Mouse (Mus musculus): ENCODE measurements at regions not wholly inside any gene's neighbourhood (a gene's known extent, or its start where the extent isn't known, plus 50 kb on each side); places are given as distances from the start of the nearest gene placed in this dataset.

DNA sequence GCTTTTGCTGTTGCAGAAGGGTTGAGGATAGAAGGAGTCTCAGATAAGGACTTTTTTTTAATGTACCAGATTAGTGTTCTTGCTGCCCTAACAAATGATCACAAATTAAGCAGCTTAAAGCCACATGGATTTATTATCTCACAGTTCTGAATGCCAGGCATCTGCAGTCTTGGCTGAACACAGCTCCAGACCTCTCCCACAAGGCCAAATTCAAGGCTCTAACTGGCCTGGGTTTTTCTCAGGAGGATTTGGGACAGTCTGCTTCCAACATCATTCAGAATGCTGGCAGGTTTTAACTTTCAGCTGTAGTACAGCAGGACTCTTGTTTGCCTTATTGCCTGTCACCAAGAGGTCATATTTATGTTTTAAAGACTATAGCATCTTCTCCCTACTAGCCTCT lies 329.7 kb upstream of the Chrm2 start:
- ChIA-PET CTCF (no interaction called here), POLR2A (no interaction called here)
- ATAC-seq, result no peak
- TF ChIP-seq CTCF (IDR thresholded peaks at IDR 0.05), result no peak
- in situ Hi-C loops (cut with MboI; ENCODE audit: low pct_unique_long_range_greater_than_20kb), result no loop called here
- H3K27me3 ChIP-seq, result no peaks in the 10 kb centered on the region
- DNase-seq (ENCODE audit: low read depth, low spot score), result no peak

DNA sequence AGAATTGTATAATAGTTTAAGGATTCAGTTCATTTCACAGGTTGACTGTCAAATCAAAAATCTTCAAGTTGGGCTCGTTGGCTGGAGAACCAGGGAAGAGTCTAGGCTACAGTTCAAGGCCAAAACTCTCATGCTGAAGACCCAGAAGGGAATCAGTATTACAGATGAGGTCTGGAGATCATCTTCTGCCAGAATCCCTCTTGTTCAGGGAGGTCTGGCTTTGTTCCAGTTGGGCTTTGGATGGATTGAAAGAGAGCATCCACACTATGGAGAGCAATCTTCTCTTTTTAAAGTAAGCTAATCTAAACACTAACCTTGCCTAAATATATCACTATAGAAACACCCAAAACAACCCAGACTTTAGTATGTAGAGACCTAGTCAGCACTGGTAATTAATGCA lies 327.5 kb upstream of the Chrm2 start:
- CTCF ChIA-PET, result no interaction called here
- in situ Hi-C loops (cut with MboI; ENCODE audit: low pct_unique_long_range_greater_than_20kb), result no loop called here
- no peak for ATAC-seq

DNA sequence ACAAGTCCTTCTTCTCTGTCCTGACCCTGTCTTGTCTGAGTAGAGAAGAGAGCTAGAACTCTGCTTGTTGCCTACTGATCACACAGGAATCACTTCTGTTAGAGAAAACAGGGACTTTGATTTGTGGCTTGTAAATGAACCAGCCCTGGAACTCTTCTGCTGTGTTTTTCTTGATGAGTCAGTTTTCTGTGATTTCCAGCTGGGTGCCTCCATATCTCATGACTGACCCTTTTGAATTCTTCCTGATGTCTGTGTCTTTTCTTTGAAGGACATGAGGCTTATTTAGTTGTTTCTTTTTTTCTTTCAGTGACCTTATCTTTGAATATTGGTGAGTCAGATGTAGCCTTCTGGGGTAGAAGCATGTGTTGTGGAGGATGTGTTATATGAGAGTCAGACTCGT lies 323.0 kb upstream of the Chrm2 start:
- H3K27me3 ChIP-seq, result no peaks in the 10 kb centered on the region
- ATAC-seq (no peak), DNase-seq (ENCODE audit: low read depth, low spot score) (no peak)
- no peak for TF ChIP-seq CTCF (IDR thresholded peaks at IDR 0.05)
- in situ Hi-C loops (cut with MboI; ENCODE audit: low pct_unique_long_range_greater_than_20kb), result no loop called here
- CTCF ChIA-PET, result no interaction called here
- POLR2A ChIA-PET, result no interaction called here

More for the DNA sequence above, 327.5 kb upstream of the Chrm2 start:
- DNase-seq (ENCODE audit: low read depth, low spot score), result no peak
- POLR2A ChIA-PET, result no interaction called here
- no peak for TF ChIP-seq CTCF (IDR thresholded peaks at IDR 0.05)
- H3K27me3 ChIP-seq, result no peaks in the 10 kb centered on the region

DNA sequence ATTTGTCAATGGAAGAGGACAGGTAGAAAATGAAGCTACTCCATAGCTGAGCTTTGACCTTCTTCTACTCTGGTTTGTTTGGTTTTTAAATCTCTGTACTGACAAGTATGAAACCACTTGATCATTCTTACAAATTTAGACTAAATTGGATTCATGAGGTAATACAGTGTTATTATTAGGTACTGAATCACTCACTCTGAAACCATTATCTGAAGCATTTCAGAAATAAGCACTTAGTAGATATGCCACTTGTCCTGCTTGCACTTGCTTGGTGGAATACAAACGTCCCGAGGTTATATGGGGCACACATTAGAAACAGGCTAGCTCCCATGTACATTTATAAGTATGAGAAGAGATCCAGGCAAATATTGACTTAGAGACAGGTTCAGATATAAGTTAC lies 319.2 kb upstream of the Chrm2 start:
- POLR2A ChIA-PET, result no interaction called here
- DNase-seq (ENCODE audit: low read depth, low spot score) (no peak), ATAC-seq (no peak)
- in situ Hi-C loops (cut with MboI; ENCODE audit: low pct_unique_long_range_greater_than_20kb), result no loop called here
- no peak for TF ChIP-seq CTCF (IDR thresholded peaks at IDR 0.05)
- H3K27me3 ChIP-seq, result no peaks in the 10 kb centered on the region
- CTCF ChIA-PET, result no interaction called here

DNA sequence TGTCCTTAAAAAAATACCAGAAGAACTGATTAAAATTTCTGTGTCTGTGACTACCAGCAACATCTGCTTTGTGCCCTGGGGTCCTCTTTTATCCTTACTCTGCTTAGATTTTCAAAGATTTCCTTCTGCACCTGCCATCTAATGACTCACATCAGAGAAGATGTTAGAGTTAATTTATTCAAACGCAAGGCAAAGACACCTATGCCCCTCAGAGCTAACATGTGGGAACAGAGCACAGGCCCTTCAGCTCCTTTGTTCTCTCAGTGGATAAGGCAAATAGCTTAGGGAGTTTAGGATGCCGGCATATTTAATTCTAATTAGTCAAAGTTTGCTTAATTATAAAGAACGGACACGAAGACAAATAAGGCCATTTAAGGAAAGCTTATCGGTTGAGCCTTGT lies 308.3 kb upstream of the Chrm2 start:
- no peaks in the 10 kb centered on the region for H3K27me3 ChIP-seq
- no peak for TF ChIP-seq CTCF (IDR thresholded peaks at IDR 0.05)
- POLR2A ChIA-PET, result no interaction called here
- no peak for ATAC-seq
- CTCF ChIA-PET, result no interaction called here
- no peak for DNase-seq (ENCODE audit: low read depth, low spot score)
- in situ Hi-C loops (cut with MboI; ENCODE audit: low pct_unique_long_range_greater_than_20kb), result no loop called here

DNA sequence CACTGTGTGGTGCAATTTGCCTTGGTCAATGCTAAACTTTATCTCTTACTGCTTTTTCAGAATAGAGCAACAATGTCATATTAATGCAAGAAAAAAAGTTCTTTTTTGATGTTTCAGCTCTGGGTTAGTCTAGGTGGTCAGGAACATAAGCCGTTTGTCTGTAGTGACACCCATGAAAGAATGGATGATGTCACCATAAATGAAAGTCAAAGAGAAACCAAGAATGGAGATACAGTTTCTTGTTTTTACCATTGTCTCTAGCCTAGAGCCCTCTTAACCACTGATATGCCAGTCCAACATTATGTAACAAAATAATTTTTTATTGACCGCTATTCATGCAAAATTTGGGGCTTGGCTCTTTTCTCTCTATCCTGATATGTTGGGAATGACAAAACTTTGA lies 294.3 kb upstream of the Chrm2 start:
- DNase-seq (ENCODE audit: low read depth, low spot score), result no peak
- in situ Hi-C loops (cut with MboI; ENCODE audit: low pct_unique_long_range_greater_than_20kb), result no loop called here
- ChIA-PET POLR2A (no interaction called here), CTCF (no interaction called here)
- H3K27me3 ChIP-seq, result no peaks in the 10 kb centered on the region
- TF ChIP-seq CTCF (IDR thresholded peaks at IDR 0.05), result no peak
- no peak for ATAC-seq

DNA sequence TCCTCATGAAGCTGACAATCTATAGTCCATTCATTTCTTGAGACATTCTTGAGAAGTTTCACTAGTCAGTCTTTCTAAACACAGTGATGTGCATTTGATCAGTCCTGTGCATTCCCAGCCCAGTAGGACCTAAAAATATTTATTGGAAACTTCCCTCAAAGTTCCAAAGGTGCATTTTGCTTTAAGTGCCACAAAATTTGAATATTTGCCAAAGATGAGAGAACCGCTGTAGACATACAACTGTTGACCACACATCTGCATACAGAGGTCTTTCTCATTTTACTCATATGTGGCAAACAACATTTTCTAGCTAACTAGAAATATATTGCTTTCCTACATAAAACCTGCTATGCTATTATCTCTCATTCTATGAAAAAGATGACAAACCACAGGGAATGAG lies 293.8 kb upstream of the Chrm2 start:
- ATAC-seq, result no peak
- in situ Hi-C loops (cut with MboI; ENCODE audit: low pct_unique_long_range_greater_than_20kb), result no loop called here
- CTCF ChIA-PET, result no interaction called here
- POLR2A ChIA-PET, result no interaction called here
- no peaks in the 10 kb centered on the region for H3K27me3 ChIP-seq
- DNase-seq (ENCODE audit: low read depth, low spot score), result no peak
- TF ChIP-seq CTCF (IDR thresholded peaks at IDR 0.05), result no peak

DNA sequence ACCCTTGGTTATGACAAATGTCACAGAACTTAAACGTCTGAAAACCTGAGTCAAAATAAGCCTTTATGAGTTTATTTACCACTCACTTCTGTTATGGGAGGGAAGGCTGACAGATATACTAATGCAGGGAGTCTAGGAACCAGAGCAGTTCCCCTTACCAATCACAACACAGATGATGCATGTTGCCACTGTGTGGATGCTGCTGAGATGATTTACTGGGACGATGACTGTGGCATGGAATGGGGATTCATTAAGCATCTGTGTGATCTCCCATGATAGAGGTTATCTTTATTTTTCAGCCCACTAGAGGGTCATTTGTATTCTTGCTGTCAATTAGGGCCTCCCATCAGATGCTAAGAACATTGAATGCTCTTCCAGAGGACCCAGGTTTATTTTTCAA lies 290.5 kb upstream of the Chrm2 start:
- ATAC-seq, result no peak
- POLR2A ChIA-PET, result no interaction called here
- no peak for TF ChIP-seq CTCF (IDR thresholded peaks at IDR 0.05)
- DNase-seq (ENCODE audit: low read depth, low spot score), result no peak
- CTCF ChIA-PET, result no interaction called here
- H3K27me3 ChIP-seq, result no peaks in the 10 kb centered on the region
- in situ Hi-C loops (cut with MboI; ENCODE audit: low pct_unique_long_range_greater_than_20kb), result no loop called here

DNA sequence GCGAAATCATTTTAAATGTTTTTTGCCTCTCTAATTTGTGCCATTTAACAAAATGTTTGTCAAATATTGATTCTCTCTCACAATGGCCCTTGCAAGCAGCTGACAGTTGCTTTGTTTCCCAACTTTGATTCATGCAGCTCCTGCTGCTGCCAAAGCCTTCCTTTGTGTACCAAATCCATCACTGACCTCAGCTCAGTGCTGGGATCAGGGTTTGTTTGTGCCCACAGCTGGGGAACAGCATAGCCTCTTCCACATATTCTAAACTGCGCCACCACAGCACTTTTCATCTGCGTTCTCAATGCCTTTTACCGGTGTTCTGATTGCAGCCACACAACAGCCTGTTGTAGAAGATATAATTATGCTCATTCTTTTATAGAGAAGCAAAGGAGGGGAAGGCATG lies 289.7 kb upstream of the Chrm2 start:
- CTCF ChIA-PET, result no interaction called here
- ATAC-seq, result no peak
- TF ChIP-seq CTCF (IDR thresholded peaks at IDR 0.05), result no peak
- no peak for DNase-seq (ENCODE audit: low read depth, low spot score)
- POLR2A ChIA-PET, result no interaction called here
- in situ Hi-C loops (cut with MboI; ENCODE audit: low pct_unique_long_range_greater_than_20kb), result no loop called here
- no peaks in the 10 kb centered on the region for H3K27me3 ChIP-seq

DNA sequence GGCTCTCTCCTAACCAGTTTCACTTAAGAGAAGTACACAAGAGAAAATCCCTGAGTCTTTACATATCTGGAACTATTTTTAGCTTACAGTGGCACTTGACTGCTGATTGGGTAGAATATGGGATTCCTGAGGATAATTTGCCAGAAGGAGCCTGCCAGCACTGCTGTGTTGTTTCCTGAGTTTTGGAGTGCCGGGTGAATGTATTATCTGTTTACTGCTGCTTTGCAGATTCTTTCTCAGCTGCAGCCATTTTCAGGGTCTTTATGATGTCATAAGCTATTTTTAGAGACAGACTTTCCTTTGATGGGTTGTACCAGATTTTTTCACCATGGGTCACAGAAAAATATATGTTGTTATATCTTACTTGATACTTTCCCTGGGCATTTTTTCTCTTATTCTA lies 279.1 kb upstream of the Chrm2 start:
- POLR2A ChIA-PET, result no interaction called here
- in situ Hi-C loops (cut with MboI; ENCODE audit: low pct_unique_long_range_greater_than_20kb), result no loop called here
- ATAC-seq, result no peak
- H3K27me3 ChIP-seq, result no peaks in the 10 kb centered on the region
- CTCF ChIA-PET, result no interaction called here
- TF ChIP-seq CTCF (IDR thresholded peaks at IDR 0.05), result no peak
- no peak for DNase-seq (ENCODE audit: low read depth, low spot score)

DNA sequence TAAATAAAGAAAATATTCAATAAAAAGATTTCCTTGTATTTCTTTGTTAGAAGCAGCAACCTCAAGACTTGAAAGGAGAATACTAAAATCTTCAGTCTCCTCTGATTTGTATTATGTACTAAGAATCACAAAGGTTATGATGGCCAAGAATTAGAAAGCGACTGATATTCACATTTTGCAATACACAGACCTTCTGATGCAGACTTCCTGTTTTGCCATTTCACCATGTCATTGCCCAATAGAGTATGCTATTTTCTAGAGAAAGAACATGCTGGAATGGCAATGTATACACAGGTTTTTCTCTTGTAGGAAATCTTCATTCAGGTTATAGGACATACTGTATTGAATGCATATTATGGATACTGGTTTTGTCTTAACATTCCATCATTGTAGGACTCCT lies 250.7 kb upstream of the Chrm2 start:
- H3K27me3 ChIP-seq, result no peaks in the 10 kb centered on the region
- TF ChIP-seq CTCF (IDR thresholded peaks at IDR 0.05), result no peak
- ATAC-seq, result no peak
- in situ Hi-C loops (cut with MboI; ENCODE audit: low pct_unique_long_range_greater_than_20kb), result no loop called here
- ChIA-PET POLR2A (no interaction called here), CTCF (no interaction called here)
- no peak for DNase-seq (ENCODE audit: low read depth, low spot score)

DNA sequence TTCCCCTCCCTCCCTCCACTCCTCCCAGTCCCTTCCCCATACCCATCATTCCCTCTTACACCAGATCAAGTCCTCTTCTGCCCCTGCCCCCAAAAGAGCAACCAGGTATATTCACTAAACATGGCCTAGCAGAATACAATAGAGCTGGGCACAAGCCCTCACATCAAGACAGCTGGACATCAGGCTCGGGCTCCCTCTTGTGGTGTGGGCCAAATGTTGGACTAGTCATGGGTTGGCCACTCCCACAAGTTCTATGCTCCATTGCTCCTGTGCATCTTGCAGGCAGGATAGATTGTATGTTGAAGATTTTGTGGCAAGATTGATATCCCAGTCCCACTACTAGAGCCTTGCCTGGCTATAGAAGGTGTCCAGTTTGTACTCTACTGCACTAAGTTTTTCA lies 240.6 kb upstream of the Chrm2 start:
- DNase-seq (ENCODE audit: low read depth, low spot score), result no peak
- no peak for TF ChIP-seq CTCF (IDR thresholded peaks at IDR 0.05)
- ChIA-PET CTCF (no interaction called here), POLR2A (no interaction called here)
- ATAC-seq, result no peak
- H3K27me3 ChIP-seq, result no peaks in the 10 kb centered on the region
- in situ Hi-C loops (cut with MboI; ENCODE audit: low pct_unique_long_range_greater_than_20kb), result no loop called here

DNA sequence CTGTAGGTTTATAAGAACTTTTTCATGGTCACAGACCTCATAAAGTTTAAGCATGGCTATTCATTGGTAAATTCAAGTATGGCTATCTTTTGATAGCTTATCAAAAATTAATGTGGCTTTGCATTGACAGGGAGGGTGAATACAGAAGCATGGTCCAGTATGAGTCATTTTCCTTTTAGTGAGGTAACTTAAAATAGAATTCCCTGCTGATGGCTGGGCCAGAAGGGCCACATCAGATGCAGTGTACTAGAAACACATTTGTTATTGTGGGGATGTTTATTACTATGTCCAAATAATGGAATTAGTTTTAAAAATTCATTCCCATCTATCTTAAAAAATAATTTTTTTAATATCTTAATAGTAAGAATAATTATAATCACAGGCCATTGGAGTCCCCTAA lies 213.4 kb upstream of the Chrm2 start:
- no peak for TF ChIP-seq CTCF (IDR thresholded peaks at IDR 0.05)
- ChIA-PET CTCF (no interaction called here), POLR2A (no interaction called here)
- no peak for DNase-seq (ENCODE audit: low read depth, low spot score)
- in situ Hi-C loops (cut with MboI; ENCODE audit: low pct_unique_long_range_greater_than_20kb), result no loop called here
- ATAC-seq, result no peak
- no peaks in the 10 kb centered on the region for H3K27me3 ChIP-seq

Data from Patski (cell line).